Mouse (Mus musculus) urinary bladder, adult 2 months (tissue): ENCODE results near the gene Smg6. TPM values are rescaled to one million over a fixed set of nuclear protein-coding genes. Genes with fewer than 3 reads are reported as not detected.

ENCODE experiments used
- DNase-seq: peaks from one replicate; pipeline ENCODE4 v3.0.0; 2022; ENCODE audit warnings: low spot score
- polyA plus RNA-seq: library from polyadenylated mRNA; depleted of rRNA; stranded (reverse); fragments of >200 nt; gene quantifications from 2 replicates; pipeline ENCODE4 v1.2.3, GENCODE M21; 2012

Smg6 gene
- polyA plus RNA-seq, 1 experiment = 29.4 TPM

DNA sequence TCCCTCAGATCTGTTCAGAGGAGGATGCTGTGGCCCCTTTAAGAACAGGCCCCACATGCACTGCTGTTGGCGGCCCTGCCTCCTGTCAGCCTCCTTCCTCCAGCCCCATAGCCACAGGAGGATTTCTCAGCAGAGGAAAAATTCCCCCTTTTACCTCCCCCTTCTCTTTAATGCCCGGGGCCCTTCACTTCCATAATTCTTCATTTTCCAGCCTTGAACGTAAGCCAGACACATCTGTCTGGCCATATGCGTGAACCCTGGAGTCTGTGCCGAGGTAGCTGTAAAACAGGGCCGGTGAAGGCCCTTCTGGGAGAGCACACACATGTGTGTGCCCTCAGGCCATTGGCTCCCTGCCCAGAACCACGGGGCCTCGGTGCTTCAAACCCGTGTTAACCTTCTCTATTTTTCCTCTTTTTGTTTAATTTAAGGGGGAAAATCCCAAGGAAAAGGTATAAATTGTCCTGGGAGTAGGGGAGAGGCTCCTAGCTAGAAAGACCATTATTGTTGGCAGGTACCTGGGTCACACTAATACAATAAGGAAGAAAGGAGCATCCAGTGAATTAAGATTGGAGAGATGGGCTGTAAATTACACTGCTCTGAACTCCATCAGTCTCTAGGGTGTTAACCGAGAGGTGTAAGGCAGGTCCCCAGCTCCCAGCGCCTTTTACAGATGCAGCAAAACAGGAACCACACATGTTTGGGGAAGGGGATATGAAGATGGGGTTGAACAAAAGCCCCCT, 221.7 kb downstream of the Smg6 start:
- DNase-seq = no peak

GRCm38 (mm10) chr11:75147846-75148168, 222.2 kb downstream of the Smg6 start:
- DNase-seq = no peak

- no peak for DNase-seq
Measured at GRCm38 (mm10) chr11:75148332-75149035, 222.9 kb downstream of the Smg6 start.

- no peak for DNase-seq
Measured at GRCm38 (mm10) chr11:75150346-75150745, 224.7 kb downstream of the Smg6 start.

DNA sequence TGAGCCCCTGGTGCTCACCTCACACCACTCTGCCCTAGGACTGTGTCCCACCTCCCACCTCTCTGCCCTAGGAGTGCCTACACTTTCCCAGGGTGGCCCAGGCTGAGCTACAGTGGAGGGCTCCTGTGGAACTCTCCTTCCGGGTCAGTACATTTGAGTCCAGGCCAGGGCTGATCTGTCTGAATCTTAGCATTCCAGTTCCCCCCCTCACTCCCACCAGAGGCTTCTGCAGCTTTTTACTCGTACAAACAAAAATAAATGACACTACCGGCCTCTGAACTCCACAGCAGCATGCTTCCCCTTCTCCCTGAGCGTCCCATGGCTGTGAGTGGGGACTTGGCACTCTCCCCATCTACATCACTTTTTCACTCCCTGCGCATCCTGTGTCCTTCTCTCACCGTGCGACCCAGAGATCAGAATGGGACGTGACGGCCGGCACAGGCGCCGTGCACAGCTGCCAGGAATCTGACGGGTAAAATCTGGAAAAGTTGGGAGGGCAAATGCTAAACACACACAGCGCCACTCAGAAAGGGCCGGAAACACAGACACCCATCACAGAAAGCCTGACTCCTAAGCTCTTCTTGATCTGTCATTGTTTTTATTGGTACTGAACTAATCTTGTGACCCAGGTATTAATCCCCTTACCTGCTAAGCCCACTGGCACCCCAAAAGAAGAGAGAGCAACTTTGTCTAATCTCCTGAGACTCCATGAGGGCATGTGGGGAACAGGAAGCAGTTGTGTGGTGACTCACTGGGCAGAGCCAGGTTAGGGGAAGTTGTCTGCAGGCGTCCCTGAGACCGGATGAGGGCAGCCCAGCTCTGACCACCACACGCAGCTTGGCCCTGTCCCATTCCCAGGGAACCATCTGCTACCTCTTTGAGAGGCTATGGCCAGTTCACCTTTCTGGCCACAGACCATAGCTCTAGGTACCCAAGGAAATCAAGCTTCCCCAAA, 227.3 kb downstream of the Smg6 start:
- DNase-seq = no peak

GRCm38 (mm10) chr11:75154053-75154585, 228.5 kb downstream of the Smg6 start:
- DNase-seq = no peak

- no peak for DNase-seq
Measured at GRCm38 (mm10) chr11:75155985-75156384, 230.4 kb downstream of the Smg6 start.

GRCm38 (mm10) chr11:75156416-75156815, 230.8 kb downstream of the Smg6 start:
- DNase-seq = no peak

- no peak for DNase-seq
Measured at GRCm38 (mm10) chr11:75157037-75157436, 231.4 kb downstream of the Smg6 start.

GRCm38 (mm10) chr11:75157901-75158300, 232.3 kb downstream of the Smg6 start:
- no peak for DNase-seq

GRCm38 (mm10) chr11:75158432-75158831, 232.8 kb downstream of the Smg6 start:
- DNase-seq = no peak

DNA sequence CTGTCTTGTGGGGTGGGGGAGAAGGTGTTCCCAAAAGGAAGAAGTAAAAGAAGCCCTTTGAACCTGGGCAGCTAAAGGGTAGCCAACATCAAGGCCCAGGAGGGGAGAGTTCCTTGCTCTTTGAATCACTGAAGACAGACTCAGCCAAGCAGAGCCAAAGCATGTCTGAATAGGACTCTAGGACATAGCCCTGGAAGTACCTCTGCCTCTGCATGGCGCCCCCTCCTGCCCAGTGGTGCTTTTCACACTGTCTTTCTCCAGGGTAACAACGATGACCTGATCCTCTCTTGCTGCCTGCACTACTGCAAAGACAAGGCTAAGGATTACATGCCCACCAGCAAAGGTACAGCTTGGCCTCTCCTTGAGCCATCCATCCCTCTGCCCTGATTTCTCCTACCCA, 233.9 kb downstream of the Smg6 start:
- peak; percentile 26 for DNase-seq

GRCm38 (mm10) chr11:75160954-75161353, 235.3 kb downstream of the Smg6 start:
- no peak for DNase-seq

DNA sequence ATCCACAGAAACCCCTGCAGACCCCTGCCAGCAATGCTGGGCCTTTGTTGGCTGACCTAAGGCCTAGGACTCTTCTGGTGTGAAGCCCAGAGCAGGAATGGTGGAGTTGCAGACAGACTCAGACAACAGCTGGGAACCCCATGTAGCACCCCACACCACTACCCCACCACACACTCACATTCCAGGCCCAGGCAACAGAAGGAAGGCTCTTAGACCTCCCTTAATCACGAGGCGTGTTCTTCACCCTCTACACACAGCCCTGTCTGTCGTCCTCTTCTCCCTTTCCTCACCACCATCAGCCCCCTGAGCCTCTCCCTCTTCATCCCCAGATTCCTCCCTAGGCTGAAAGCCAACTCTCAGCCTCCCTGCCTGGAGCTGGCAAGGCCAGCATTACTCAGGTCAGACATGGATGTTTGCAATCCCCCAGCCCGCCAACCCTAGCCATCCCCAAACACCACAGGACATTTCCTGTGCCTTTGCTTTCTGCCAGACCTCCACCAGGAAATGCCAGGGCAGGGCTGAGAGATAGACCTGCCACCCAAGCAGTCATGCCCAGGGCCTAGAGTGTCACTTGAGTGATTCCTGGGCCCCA, 235.9 kb downstream of the Smg6 start:
- DNase-seq = peak; percentile 19

- peak; percentile 16 for DNase-seq
Measured at GRCm38 (mm10) chr11:75162591-75163080, 237.0 kb downstream of the Smg6 start.

- no peak for DNase-seq
Measured at GRCm38 (mm10) chr11:75163379-75163778, 237.8 kb downstream of the Smg6 start.

- DNase-seq = no peak
Measured at GRCm38 (mm10) chr11:75164051-75164450, 238.4 kb downstream of the Smg6 start.

- peak; percentile 25 for DNase-seq
Measured at GRCm38 (mm10) chr11:75164750-75165149, 239.1 kb downstream of the Smg6 start.

- peak; percentile 84 for DNase-seq
Measured at GRCm38 (mm10) chr11:75165441-75166192, 240.0 kb downstream of the Smg6 start.

DNA sequence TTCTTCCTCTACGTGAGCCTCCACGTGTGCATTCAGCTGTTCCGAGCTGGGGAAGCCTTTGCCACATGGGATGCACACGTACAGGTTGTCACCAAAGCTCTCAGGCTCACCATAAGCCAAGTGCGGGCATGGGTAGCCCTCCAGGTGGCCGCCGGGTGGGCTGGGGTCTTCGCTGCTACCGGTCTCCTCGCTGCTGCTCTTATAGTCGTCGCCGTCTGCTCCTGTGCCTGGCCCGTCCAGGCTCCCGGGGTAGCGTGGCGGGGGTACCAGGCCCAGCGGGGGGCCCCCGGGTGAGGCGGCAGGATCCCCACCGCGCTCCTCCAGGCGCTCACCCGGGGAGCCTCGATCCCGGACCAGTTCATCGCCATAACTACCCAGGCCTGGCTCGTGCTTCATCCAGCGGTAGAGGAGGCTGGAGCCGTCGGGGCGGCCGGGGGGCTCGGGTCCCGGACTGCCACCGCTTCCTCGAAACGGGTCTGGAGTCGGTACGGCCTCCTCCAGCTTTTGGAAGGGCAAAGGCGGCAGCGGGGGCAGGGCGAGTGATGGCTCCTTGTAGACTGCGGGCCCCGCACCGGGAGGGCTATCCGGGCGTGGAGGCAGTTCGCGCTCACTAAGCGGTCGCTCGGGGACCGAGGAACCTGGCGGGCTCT, 240.7 kb downstream of the Smg6 start:
- no peak for DNase-seq
